Mouse (Mus musculus) kidney, adult 9 months (tissue): ENCODE measurements around the gene Atcay.

Source experiments
- DNase-seq: peaks from one replicate; pipeline ENCODE4 v3.0.0; 2022

The Atcay gene

DNA sequence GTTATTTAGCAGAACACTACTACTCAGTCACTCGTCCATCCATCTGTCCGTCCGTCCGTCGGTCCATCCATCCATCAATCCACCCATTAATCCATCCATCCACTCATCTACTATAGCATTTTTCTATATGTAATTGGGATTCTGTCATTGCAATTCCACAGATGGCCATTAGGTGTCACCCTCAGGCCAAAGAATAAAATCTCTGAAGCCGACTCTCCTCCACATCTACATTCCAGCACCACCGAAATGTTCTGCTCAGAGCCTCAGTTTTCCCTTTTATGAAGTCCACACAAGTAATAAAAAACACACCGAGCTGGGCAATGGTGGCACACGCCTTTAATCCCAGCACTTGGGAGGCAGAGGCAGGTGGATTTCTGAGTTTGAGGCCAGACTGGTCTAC is 32.4 kb downstream of the Atcay start:
- DNase-seq: peak; percentile 70

DNA sequence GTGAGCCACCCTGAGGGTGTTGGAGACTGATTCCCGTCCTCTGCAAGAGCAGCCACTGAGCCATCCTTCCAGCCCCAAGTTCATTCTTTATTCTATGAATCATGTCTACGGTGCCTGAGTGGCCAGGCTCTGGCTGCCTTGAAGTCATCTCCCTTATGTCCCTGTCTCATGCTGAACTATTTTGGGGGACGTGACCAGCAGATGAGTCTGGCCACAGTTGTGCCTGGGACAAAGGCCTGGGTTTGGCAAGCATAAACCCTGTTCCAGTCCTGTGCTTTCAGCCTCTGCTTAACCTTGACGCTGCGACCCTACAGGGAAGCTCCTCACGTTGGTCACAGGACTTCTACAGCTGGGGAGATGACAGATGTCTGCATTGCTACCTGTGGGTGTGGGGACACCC is 33.3 kb downstream of the Atcay start:
- no peak for DNase-seq

DNA sequence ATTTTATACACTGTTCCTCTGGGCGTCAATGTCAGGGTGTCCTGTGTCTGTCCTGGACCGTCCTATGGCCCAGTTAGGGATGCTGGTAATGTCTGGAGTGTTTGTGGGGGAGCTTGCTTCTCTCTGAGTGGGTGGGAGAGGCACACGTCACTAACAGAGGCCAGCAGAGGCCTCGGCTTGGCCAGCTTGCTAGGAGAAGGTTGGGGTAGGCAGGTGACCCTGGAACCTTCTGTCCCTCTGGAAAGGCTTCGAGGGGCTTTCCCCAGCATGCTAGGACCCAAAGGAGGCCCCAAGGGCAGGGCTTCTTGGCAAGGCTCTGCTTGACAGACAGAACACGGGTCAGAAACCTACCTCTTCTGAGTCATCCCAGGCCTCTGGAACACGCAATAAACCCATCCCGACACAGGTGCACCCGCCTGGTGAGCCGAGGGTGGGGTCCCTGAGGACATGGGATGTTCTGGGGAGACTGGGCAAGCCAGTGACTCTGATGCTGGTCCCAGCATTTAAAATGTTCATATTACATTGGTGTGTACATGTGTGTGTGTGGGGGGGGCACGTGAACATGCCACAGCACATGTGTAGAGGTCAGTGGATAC is 34.1 kb downstream of the Atcay start:
- DNase-seq: no peak

DNA sequence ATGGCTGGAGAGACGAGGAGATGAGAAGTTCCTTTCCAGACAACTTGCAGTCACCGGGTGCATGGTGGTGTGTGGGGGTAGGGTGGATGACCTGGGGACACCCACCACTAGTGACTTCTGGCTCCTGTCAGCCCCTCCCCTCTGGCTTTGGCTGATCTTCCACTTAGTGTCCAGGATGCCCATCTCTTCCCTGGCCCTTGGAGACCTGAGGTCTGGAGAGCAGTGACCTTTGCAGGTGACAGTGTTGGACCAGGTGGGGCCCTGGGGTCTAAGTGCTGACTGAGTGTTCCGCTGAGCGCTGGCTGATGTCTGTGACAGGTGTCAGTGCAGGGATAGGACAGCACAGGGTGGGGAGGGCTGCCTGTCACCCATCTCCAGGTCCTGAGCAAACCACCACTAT is 35.3 kb downstream of the Atcay start:
- DNase-seq: peak; percentile 11

DNA sequence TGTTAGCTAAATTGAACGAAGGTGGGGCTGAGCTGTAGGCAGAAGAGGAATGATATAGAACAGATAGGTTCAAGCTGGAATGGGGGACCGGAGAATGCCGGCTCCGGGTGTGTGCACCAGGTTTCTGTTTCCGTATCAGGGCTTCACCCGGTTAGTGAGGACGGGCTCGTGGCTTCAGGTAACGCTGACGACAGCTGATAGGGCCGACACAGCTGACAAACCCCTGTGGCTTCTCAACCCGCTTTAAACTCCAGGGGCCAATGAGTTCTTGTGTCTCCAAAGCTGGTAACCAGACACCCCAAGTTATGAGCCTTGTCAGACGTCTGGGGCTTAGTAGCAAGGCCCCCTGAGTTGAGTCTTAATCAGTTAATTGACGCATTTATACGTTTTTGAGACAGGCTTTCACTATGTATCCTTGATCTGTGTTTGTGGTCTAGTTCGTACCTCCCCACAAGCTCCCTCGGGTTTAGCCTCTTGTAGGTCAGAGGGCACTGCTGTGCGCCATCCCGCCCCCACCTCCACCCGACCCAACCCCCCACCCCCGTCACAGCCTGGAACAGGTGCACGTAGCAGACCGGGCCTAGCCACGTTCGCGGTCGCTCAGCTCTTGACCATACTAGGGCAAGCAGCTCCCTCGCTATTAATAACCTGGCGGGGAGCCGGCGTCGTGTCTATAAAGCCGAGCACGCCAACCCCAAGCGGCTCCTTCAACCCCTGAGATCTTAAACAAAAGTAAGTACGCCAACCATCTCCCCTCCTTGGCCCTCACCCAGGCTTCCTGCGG is 36.5 kb downstream of the Atcay start:
- DNase-seq: peak; percentile 22

DNA sequence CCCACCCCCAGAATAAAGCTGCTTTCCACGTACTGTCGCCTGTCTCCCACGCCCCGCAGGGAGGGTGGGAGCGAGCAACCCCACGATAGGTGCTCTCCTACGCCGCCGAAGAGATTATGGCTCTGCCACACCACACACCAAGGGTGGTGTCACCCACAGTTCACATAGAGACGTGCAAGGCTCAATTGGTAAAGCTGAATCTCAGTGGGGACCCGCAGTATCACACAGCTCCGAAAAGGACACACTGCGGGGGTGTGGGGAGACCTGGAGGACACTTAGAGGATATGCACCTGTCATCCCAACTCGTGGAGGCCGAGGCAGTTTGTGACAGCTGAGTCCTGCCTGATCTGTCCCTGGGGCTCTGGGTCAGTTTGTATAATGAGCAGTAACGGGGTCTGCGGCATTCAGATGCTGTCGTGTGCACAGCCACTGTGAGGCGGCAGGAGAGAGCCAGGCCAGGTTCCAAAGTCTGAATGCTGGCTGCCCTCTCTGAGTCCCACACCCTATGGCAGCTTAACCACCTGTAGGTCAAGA is 37.6 kb downstream of the Atcay start:
- peak; percentile 52 for DNase-seq

DNA sequence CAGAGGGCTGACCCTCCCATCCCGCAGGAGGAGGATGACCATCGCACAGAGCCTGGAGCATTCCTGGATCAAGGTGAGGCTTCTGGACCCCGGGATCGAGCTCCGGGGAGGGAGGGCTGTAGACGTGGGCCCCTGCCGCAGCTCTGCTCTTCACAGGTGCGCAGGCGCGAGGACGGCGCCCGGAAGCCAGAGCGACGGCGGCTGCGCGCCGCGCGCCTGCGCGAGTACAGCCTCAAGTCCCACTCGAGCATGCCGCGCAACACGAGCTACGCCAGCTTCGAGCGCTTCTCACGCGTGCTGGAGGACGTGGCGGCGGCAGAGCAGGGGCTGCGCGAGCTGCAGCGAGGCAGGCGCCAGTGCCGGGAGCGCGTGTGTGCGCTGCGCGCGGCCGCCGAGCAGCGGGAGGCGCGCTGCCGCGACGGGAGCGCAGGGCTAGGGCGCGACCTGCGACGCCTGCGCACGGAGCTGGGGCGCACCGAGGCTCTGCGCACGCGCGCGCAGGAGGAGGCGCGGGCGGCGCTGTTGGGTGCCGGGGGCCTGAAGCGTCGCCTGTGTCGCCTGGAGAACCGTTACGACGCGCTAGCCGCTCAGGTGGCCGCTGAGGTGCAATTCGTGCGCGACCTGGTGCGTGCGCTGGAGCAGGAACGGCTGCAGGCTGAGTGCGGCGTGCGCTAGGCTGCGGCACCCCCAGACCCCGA is 38.2 kb downstream of the Atcay start:
- peak; percentile 86 for DNase-seq

DNA sequence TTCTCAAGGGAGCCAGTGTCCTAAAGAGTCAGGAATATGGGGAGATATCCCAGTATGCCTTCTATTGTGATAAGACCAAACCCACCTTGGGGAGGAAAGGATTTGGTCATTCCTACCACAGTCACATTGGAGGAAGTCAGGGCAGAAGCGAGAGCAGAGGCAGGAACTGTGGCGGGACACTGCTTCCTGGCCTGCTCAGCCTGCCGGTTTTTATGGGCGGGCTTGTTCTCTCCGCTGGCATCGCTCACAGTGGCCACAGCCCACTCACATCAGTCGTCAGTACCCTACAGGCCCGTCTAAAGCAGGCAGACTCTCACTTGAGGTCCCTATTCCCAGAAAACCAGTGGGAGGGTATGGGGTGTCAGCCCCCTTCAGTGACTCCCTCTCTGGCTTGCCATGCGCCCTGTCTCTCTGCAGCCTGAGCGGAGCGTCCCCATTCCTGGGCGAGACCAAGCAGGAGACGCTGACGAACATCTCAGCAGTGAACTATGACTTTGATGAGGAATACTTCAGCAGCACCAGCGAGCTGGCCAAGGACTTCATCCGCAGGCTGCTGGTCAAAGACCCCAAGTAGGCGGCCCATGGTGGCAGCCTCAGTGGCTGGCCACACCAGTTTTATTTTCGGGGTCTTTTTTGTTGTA is 39.2 kb downstream of the Atcay start:
- peak; percentile 31 for DNase-seq

DNA sequence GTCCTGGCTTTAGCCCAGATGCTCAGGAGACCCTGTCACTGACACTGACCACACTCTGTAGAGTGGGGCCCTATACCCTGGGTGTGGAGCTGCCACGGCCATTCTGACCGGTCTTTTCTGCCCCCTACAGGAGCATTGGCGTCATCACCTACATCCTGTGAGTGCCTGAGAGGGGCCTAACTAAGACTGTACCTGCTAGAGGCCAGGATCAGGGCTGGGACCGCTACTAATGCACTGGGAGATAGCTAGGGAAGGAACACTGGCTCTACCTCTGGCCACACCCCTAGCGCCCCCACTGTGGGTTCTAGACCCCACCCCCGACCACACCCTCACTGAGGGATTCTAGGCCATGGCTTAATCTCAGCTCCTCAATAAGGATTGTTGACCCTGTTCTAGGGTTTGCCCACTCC is 39.7 kb downstream of the Atcay start:
- DNase-seq: peak; percentile 34

DNA sequence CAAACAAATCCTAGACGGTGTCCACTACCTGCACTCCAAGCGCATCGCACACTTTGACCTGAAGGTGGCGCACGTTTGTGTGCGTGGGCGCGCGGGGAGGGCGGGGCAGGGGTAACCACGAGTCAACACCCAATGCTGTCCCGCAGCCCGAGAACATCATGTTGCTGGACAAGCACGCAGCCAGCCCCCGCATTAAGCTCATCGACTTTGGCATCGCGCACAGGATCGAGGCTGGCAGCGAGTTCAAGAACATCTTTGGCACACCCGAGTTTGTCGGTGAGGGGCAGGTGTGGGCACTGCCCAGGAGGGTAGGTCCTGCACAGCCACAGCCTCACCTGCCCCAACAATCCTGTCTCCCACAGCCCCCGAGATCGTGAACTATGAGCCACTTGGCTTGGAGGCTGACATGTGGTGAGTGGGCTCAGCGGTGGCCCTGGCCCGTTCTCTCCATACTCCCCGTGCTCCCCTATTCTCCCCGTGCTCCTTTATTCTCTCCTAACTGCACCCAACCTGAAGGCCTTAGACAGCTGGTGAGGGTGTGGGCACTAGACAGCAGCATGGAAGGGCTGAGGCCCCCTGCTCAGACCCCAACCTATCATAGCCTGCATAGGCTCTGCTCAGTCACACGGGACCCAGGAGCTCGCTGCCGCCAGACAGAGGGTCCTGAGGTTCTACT is 40.3 kb downstream of the Atcay start:
- no peak for DNase-seq

DNA sequence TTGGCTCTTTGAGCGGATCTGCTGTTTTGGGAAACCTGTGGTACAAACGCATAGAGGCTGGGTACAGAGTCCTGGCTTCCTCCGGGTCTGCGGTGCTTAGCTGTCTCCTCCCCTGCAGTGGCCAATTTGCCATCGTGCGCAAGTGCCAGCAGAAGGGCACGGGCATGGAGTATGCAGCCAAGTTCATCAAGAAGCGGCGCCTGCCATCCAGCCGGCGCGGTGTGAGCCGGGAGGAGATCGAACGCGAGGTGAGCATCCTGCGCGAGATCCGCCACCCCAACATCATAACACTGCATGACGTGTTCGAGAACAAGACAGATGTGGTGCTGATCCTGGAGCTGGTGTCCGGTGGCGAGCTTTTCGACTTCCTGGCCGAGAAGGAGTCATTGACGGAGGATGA is 40.8 kb downstream of the Atcay start:
- no peak for DNase-seq

DNA sequence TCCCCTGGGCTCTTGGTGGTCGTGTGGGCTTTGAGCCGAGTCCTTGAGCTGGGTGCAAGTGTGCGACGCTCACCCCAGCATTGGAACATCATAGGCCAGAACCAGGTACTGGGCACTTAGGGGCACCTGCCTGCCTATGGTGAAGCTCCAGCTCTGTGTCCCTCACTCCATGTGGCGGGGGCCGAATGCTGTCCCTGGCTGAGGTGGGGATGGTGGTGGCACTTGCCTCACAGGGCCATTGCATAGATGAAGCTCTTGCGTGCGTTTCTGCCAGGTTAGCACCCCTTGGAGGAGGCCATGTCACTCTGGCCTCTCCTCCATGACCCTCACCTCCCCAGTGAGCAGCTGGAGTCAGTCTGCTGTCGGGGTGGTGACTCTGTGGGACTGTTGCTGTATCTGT is 43.5 kb downstream of the Atcay start:
- DNase-seq: no peak

DNA sequence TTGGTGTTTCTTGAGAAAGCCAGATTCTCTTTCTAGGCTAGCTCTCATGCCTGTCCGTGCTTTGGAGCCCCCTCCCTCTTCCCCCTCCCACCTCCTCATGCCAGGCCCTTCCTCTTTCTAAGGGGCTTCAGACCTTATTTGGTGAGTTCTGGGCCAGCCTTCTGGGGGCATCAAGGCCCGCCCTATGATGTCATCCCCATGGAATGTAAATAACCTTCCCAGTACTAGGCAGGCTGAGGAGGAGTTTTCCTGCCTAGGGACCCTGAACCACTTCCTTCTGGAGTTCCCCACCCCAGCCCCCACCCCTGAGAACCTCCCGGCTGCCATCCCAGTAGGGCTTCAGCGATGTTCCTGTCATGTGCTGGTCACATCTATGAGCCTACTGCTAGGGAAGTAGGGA is 45.9 kb downstream of the Atcay start:
- no peak for DNase-seq

DNA sequence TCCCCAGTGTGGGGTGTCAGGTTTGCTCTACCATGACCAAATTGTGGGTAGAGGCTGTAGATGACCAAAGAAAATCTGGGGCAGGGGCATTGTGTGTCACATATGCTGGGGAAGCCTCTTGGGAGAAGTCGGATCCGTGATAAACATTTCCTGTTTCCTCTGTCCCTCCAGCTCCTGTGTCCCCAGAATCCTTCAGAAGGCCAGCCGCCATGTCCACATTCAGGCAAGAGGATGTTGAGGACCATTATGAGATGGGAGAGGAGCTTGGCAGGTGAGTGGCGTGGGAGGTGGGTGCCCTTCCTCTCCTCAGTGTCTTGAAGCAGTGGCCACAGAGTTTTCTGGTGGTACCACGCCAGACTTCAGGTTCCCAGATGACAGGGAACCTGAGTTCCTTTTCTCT is 46.8 kb downstream of the Atcay start, which contains the start of gene 4930442H23Rik:
4930442H23Rik (minus strand) TSS at position 45 of the 400 bp plus-strand sequence.
- DNase-seq: no peak

DNA sequence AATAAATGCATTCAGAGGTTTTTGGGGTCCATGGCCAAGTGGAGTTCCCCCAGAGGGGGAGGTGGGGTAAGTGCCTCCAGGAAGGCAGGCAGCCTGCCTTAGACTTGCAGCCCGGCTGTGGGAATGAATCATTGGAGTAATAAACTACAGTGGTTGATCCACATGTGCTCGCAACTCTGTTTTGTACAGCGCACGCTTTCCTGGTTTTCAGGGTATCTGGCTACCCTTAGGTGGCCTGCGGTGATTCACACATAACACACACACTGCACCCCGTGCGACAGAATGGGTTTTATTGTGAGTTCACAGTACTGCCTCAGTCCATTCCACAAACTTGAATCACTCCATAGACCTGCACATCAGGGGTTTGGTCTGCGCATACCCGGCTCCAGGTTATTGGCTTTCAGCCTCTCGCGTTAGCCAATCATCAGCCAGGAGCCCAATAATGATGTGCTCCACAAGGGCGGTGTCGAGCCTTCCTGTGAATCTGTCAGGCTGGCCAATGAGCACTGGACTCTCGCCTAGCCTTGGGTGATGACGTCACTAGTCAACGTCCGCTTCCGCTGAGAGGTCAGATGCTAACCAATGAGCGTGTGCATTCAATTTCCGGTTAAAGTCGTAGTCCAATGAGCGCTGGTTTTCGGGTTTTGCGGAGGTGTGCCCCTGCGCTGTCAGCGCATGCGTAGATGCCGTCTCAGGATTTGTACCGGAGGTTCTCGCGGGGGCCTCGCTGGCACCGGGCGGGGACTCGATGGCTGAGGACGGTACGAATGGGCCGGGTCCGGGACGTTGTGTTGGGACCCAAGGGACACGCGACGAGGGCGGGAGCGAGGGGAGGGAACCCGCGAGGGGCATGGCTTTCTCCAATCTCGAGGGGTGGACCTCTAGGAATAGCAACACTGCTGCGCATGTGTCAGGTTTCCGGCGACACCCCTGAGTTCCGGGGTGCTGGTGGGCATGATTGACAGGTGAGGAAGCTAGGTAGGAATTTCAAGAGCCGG is 48.0 kb downstream of the Atcay start, which contains the start of gene Dapk3:
Dapk3 (plus strand) TSS at position 670 of the 998 bp plus-strand sequence.
- peak; percentile 99 for DNase-seq

DNA sequence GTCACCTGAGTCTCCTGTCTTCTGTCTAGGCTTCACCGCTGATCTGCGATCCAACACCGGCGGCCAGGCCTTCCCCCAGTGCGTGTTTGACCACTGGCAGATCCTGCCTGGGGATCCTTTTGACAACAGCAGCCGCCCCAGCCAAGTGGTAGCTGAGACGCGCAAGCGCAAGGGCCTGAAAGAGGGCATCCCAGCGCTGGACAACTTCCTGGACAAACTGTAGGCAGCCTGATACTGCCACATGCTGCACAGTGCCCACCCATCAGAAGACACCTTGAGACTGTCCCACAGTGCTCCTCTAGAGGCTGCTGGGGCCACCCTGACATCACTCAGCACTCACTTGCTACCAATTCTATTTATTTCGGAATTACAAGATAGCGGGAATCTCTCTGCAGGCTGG is 48.8 kb downstream of the Atcay start:
- peak; percentile 30 for DNase-seq

DNA sequence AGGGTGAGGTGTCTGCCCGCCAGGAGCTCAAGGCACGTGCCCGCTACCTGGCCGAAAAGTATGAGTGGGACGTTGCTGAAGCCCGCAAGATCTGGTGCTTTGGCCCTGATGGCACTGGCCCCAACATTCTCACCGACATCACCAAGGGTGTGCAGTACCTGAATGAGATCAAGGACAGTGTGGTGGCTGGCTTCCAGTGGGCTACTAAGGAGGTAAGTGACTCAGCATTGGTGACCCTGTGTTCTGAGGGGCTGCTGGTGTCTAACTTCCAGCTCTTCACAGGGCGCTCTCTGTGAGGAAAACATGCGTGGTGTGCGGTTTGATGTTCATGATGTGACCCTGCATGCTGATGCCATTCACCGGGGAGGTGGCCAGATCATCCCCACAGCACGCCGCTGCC is 49.7 kb downstream of the Atcay start:
- DNase-seq: no peak

DNA sequence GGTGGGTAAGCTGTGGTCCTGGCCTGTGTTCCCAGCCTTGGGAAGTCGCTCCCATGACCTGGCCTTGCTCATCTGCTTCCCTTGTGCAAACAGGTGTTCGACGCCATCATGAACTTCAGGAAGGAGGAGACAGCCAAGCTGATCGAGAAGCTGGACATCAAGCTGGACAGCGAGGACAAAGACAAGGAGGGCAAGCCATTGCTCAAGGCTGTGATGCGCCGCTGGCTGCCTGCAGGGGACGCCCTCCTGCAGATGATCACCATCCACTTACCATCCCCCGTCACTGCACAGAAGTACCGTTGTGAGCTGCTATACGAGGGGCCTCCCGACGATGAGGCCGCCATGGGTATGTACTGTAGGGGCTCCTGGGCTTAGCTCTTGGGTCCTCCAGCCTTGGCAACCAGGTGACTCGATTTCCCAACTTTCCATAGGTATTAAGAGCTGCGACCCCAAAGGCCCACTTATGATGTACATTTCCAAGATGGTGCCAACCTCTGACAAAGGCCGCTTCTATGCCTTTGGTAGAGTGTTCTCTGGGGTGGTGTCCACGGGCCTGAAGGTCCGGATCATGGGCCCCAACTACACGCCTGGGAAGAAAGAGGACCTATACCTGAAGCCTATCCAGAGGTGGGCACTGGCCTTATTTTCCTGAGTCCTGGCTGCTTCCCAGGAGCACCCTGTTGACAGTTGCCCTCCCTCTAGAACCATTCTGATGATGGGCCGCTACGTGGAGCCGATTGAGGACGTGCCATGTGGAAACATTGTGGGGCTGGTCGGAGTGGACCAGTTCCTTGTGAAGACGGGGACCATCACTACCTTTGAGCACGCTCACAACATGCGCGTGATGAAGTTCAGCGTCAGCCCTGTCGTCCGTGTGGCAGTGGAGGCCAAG is 50.9 kb downstream of the Atcay start:
- no peak for DNase-seq

DNA sequence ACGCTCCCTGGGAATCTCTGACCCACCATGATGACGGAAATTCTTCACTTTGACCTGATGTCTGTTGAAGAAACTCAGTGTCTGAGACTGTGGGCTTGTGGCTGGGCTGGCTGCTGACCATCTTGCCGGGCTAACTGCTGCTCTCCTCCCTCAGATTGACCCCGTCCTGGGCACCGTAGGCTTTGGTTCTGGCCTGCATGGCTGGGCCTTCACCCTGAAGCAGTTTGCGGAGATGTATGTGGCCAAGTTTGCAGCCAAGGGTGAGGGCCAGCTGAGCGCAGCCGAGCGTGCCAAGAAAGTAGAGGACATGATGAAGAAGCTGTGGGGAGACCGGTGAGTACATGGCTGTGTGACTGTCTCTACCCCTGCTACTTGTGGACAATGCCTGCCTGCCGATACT is 51.7 kb downstream of the Atcay start:
- no peak for DNase-seq
